Mouse (Mus musculus): ENCODE measurements at regions not wholly inside any gene's neighbourhood (a gene's known extent, or its start where the extent isn't known, plus 50 kb on each side); places are given as distances from the start of the nearest gene placed in this dataset.

- TF ChIP-seq POLR2A (IDR thresholded peaks at IDR 0.05; ENCODE audit: insufficient read length, low read depth): no peak
- no peak for TF ChIP-seq SRF (IDR thresholded peaks at IDR 0.05; ENCODE audit: control insufficient read depth, insufficient read length, low read depth)
- TF ChIP-seq USF1 (IDR thresholded peaks at IDR 0.05; ENCODE audit: low read depth): no peak
These were observed 217.0 kb downstream of the Sox9 start for GRCm38 (mm10) chr11:112998777-112999583.

Measured in myocyte (in vitro differentiated cells).